Mouse (Mus musculus) heart, adult 2 months (tissue): ENCODE results near the gene Fgf11.

Experiments used
- CTCF ChIP-seq: fragments of 200-600 bp; IDR thresholded peaks from 2 replicates; pipeline ENCODE4 v1.8.1; 2022; ENCODE audit warnings: antibody characterized with exemption, mild to moderate bottlenecking, moderate library complexity
- EP300 ChIP-seq: fragments of 200-500 bp; IDR thresholded peaks from 2 replicates; pipeline ENCODE4 v1.6.1; 2011; ENCODE audit warnings: low read depth, low read length, control low read depth; ENCODE audit not compliant: insufficient read depth
- POLR2A ChIP-seq: fragments of 200-500 bp; IDR thresholded peaks from 2 replicates; pipeline ENCODE4 v1.6.1; 2011; ENCODE audit warnings: mild to moderate bottlenecking, low read depth, low read length, control low read depth; ENCODE audit not compliant: insufficient read depth

- TF ChIP-seq CTCF (no peak), POLR2A (no peak), EP300 (no peak)
Observed at GRCm38 (mm10) chr11:69777504-69778257, 24.0 kb downstream of the Fgf11 start.
